Mouse (Mus musculus): ENCODE data around the gene Fbrsl1.

DNA sequence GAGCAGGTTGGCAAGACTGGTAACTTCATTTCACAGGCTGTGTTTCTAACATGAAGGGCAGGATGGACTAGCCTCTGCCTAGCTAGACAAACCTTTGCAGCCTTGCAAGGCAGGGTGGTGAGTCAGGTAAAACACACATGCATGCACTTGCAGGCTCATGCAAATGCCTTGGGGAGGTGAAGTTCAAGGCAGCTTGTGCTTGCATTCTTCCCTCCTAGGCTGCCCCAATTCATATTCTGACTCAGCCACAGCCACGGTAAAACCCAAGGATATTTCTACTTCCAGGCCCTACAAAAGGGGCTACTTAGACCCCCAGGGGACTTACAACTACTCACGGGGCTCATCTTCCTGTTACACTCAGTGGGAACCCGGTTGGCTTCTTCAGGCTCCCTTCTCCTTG is 20.0 kb downstream of the Fbrsl1 start:
- TF ChIP-seq POLR2A (IDR thresholded peaks at IDR 0.05; ENCODE audit: borderline replicate concordance, extremely low read depth, low read depth, low read length) (no peak), CTCF (IDR thresholded peaks at IDR 0.05; ENCODE audit: insufficient read depth, low read length) (no peak)

All from lung, adult 2 months (tissue).